Mouse (Mus musculus) megakaryocyte, embryonic 14.5 days (primary cell): ENCODE measurements around the gene Flt1. TPM values are rescaled to one million over a fixed set of nuclear protein-coding genes. Genes with fewer than 3 reads are reported as not detected.

ENCODE experiments used
- H3K27me3 ChIP-seq: replicated peaks from 2 replicates; pipeline ENCODE3; 2012; ENCODE audit warnings: inconsistent platforms
- H3K36me3 ChIP-seq: replicated peaks from 2 replicates; pipeline ENCODE3; 2012; ENCODE audit warnings: low read length, inconsistent platforms, mixed read lengths
- H3K4me1 ChIP-seq: 2 replicates; pipeline ENCODE4 v1.6.1; 2012; ENCODE audit warnings: inconsistent platforms
- H3K4me3 ChIP-seq: replicated peaks from 2 replicates; pipeline ENCODE3; 2012; ENCODE audit warnings: moderate library complexity, mild to moderate bottlenecking, inconsistent platforms
- H3K9me3 ChIP-seq: 2 replicates; pipeline ENCODE4 v1.6.1; 2012; ENCODE audit warnings: inconsistent platforms
- FLI1 ChIP-seq: IDR thresholded peaks from 2 replicates; pipeline ENCODE4 v1.6.1; 2012; ENCODE audit warnings: low read length, inconsistent platforms, mixed read lengths
- GATA1 ChIP-seq: IDR thresholded peaks from 3 replicates; pipeline ENCODE4 v1.6.1; 2012; ENCODE audit warnings: mixed read lengths, low read length, inconsistent platforms, borderline replicate concordance
- polyA plus RNA-seq: library from polyadenylated mRNA; stranded (reverse); fragments of >175 nt; gene quantifications from 2 replicates; pipeline ENCODE4 v1.2.3, GENCODE M21; 2012; ENCODE audit warnings: low replicate concordance; ENCODE audit not compliant: insufficient read depth

Gene Flt1
- polyA plus RNA-seq, 1 experiment: 0.36 TPM

GRCm38 (mm10) chr5:147651233-147651632, 74.6 kb downstream of the Flt1 start:
- peaks cover 47% of the 10 kb centered on the region for H3K9me3 ChIP-seq
- no peaks in the 10 kb centered on the region for H3K36me3 ChIP-seq
- TF ChIP-seq FLI1: no peak
- H3K4me3 ChIP-seq: no peak overlapping the region
- H3K4me1 ChIP-seq: no peaks in the 10 kb centered on the region
- H3K27me3 ChIP-seq: peaks cover 81% of the 10 kb centered on the region

- H3K9me3 ChIP-seq: peaks cover 9% of the 10 kb centered on the region
- peaks cover 68% of the 10 kb centered on the region for H3K27me3 ChIP-seq
- no peak overlapping the region for H3K4me3 ChIP-seq
- H3K36me3 ChIP-seq: no peaks in the 10 kb centered on the region
- no peaks in the 10 kb centered on the region for H3K4me1 ChIP-seq
- TF ChIP-seq GATA1 (no peak), FLI1 (no peak)
These were observed 79.4 kb downstream of the Flt1 start for GRCm38 (mm10) chr5:147646351-147646929.

GRCm38 (mm10) chr5:147645001-147645645, 80.7 kb downstream of the Flt1 start:
- H3K27me3 ChIP-seq: peaks cover 69% of the 10 kb centered on the region
- H3K4me1 ChIP-seq: no peaks in the 10 kb centered on the region
- peaks cover 5% of the 10 kb centered on the region; the same call in 1 of the 2 replicates for H3K9me3 ChIP-seq
- no peaks in the 10 kb centered on the region for H3K36me3 ChIP-seq
- TF ChIP-seq FLI1 (no peak), GATA1 (no peak)
- no peak overlapping the region for H3K4me3 ChIP-seq

- Histone ChIP-seq H3K27me3 (peaks cover 57% of the 10 kb centered on the region), H3K4me3 (no peak overlapping the region), H3K4me1 (no peaks in the 10 kb centered on the region), H3K9me3 (no peaks in the 10 kb centered on the region), H3K36me3 (no peaks in the 10 kb centered on the region)
- no peak for TF ChIP-seq GATA1
- no peak for TF ChIP-seq FLI1
These were observed 84.4 kb downstream of the Flt1 start for GRCm38 (mm10) chr5:147641452-147641851.

GRCm38 (mm10) chr5:147639940-147640339, 85.9 kb downstream of the Flt1 start:
- H3K9me3 ChIP-seq: no peaks in the 10 kb centered on the region
- TF ChIP-seq FLI1 (no peak), GATA1 (no peak)
- peaks cover 57% of the 10 kb centered on the region for H3K27me3 ChIP-seq
- H3K4me1 ChIP-seq: no peaks in the 10 kb centered on the region
- H3K36me3 ChIP-seq: no peaks in the 10 kb centered on the region
- H3K4me3 ChIP-seq: no peak overlapping the region

GRCm38 (mm10) chr5:147636676-147637075, 89.1 kb downstream of the Flt1 start:
- H3K4me3 ChIP-seq: no peak overlapping the region

GRCm38 (mm10) chr5:147635883-147636282, 89.9 kb downstream of the Flt1 start:
- H3K4me3 ChIP-seq: no peak overlapping the region
- no peaks in the 10 kb centered on the region for H3K36me3 ChIP-seq
- H3K9me3 ChIP-seq: 0 out of 2 replicates have a peak, but pooled peaks cover 2% of the 10 kb centered on the region
- no peaks in the 10 kb centered on the region for H3K4me1 ChIP-seq
- no peak for TF ChIP-seq GATA1
- no peak for TF ChIP-seq FLI1
- peaks cover 44% of the 10 kb centered on the region for H3K27me3 ChIP-seq

More at GRCm38 (mm10) chr5:147636676-147637075, 89.1 kb downstream of the Flt1 start:
- H3K9me3 ChIP-seq: 0 out of 2 replicates have a peak, but pooled peaks cover 2% of the 10 kb centered on the region
- H3K4me1 ChIP-seq: no peaks in the 10 kb centered on the region
- H3K36me3 ChIP-seq: no peaks in the 10 kb centered on the region
- TF ChIP-seq GATA1 (no peak), FLI1 (no peak)
- peaks cover 42% of the 10 kb centered on the region for H3K27me3 ChIP-seq

- Histone ChIP-seq H3K9me3 (0 out of 2 replicates have a peak, but pooled peaks cover 2% of the 10 kb centered on the region), H3K36me3 (no peaks in the 10 kb centered on the region), H3K4me1 (no peaks in the 10 kb centered on the region), H3K27me3 (peaks cover 42% of the 10 kb centered on the region), H3K4me3 (no peak overlapping the region)
- TF ChIP-seq FLI1 (no peak), GATA1 (no peak)
These were observed 91.8 kb downstream of the Flt1 start for GRCm38 (mm10) chr5:147634016-147634415.

GRCm38 (mm10) chr5:147632716-147633115, 93.1 kb downstream of the Flt1 start:
- no peak for TF ChIP-seq GATA1
- no peak for TF ChIP-seq FLI1
- H3K9me3 ChIP-seq: 0 out of 2 replicates have a peak, but pooled peaks cover 2% of the 10 kb centered on the region
- peaks cover 41% of the 10 kb centered on the region for H3K27me3 ChIP-seq
- H3K4me1 ChIP-seq: no peaks in the 10 kb centered on the region
- no peaks in the 10 kb centered on the region for H3K36me3 ChIP-seq
- no peak overlapping the region for H3K4me3 ChIP-seq
